Mouse (Mus musculus) cerebellum, adult 2 months (tissue): Measurements from ENCODE around the gene Gm45808.

ENCODE experiments used
- CTCF ChIP-seq: fragments of 200-500 bp; IDR thresholded peaks from 2 replicates; pipeline ENCODE4 v1.5.1; 2011; ENCODE audit warnings: low read depth, mild to moderate bottlenecking, control low read depth, low read length, moderate library complexity, borderline replicate concordance; ENCODE audit not compliant: insufficient read depth
- POLR2A ChIP-seq: fragments of 200-500 bp; IDR thresholded peaks from 2 replicates; pipeline ENCODE4 v1.6.1; 2011; ENCODE audit warnings: low read length, control low read depth, borderline replicate concordance; ENCODE audit not compliant: insufficient read depth

DNA sequence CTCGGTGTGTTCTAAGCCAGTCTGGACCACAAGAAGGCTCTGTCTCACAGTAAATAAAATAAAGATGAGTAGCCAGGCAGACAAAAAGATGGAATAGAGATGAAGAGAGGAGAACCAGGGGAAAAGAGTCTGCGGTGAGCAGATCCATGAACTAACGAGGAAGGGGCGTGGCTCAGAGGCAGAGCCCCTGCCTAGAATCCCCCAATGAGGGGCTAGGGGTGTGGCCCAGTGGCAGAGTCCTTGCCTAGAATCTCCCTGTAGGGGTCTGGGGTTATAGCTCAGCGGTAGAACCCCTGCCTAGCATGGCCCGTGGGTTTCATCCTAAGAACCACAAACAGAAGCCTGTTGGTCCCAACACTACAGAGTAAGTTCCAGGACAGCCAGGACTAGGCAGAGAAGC, 49.6 kb downstream of the Gm45808 start:
- TF ChIP-seq CTCF: no peak
- TF ChIP-seq POLR2A: no peak
